Mouse (Mus musculus) left cerebral cortex, postnatal 10 days (tissue): Measurements from ENCODE around the gene Gm6268. TPM values are rescaled to one million over a fixed set of nuclear protein-coding genes. Genes with fewer than 3 reads are reported as not detected.
A peak's percentile ranks its signal among the peaks of the same experiment; 100 is the strongest.

Experiments used
- DNase-seq, 2 experiments: peaks; one replicate each; pipeline ENCODE4 v3.0.0; 2021 to 2022; ENCODE audit warnings: low spot score in 2 of 2, mixed read lengths in 1 of 2; ENCODE audit errors: extremely low spot score in 1 of 2
- intact Hi-C: fragments of 180-260 bp; cut with DNase I; formaldehyde crosslinking; loops from one replicate; pipeline ENCODE4 v1.15.1; 2025
- microRNA-seq: library from miRNA; unstranded; fragments of <30 nt; microRNA quantifications from one replicate; pipeline ENCODE4 v1.2.0, GENCODE M21; 2022
- total RNA-seq, 2 experiments: library from RNA; stranded (reverse); gene quantifications; 2 replicates each; pipeline ENCODE4 v1.2.3; 2021

The Gm6268 gene
- total RNA-seq: not detected

- no peak for DNase-seq
- intact Hi-C loops: no loop called here
Measured at GRCm38 (mm10) chrX:36400980-36401379, at the start of gene Gm6268. Gm6268 (plus strand) TSS chrX:36401280.

DNA sequence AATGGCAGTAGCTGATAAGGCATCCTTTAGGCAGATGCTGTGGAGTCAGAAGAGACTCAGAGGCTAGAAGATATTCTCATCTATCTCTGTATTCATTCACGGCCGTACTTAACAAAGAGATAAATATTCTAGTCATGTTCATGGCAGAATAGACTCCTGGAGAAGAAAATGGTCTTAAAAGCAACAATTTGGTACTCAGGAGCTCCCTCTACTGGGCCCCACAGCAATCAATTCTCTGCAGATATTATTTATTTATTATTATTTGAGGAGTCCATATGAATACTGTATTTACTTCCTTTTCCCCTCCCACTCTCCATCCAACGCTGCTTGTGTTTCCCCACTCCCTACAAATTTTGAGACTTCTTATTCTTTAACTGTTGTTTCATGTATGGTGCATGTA is 48.6 kb upstream of the Gm6268 start:
- peak in 1 of 2 experiments; percentile 17 for DNase-seq
- intact Hi-C loops: loop anchor here (5.0 kb wide), 1 partner anchor 125 kb away; no protein-coding TSS in a partner anchor

- intact Hi-C loops: no loop called here
Measured at GRCm38 (mm10) chrX:36385340-36385739, 15.7 kb upstream of the Gm6268 start.

GRCm38 (mm10) chrX:36389971-36390370 is 11.1 kb upstream of the Gm6268 start:
- intact Hi-C loops: loop anchor here (5.0 to 10.0 kb wide), 2 partner anchors 163 to 555 kb away; no protein-coding TSS in a partner anchor
- DNase-seq: peak in 1 of 2 experiments; percentile 34

More at GRCm38 (mm10) chrX:36385340-36385739, 15.7 kb upstream of the Gm6268 start:
- no peak for DNase-seq

- DNase-seq: no peak
- intact Hi-C loops: loop anchor here (5.0 to 10.0 kb wide), 2 partner anchors 163 to 556 kb away; no protein-coding TSS in a partner anchor
Measured at GRCm38 (mm10) chrX:36390503-36390902, 10.6 kb upstream of the Gm6268 start.

GRCm38 (mm10) chrX:36392672-36393071 is 8.4 kb upstream of the Gm6268 start:
- intact Hi-C loops: loop anchor here (5.0 to 10.0 kb wide), 2 partner anchors 165 to 558 kb away; no protein-coding TSS in a partner anchor
- DNase-seq: no peak

GRCm38 (mm10) chrX:36393279-36393678 is 7.8 kb upstream of the Gm6268 start:
- no peak for DNase-seq
- intact Hi-C loops: loop anchor here (5.0 to 10.0 kb wide), 2 partner anchors 166 to 558 kb away; no protein-coding TSS in a partner anchor

DNA sequence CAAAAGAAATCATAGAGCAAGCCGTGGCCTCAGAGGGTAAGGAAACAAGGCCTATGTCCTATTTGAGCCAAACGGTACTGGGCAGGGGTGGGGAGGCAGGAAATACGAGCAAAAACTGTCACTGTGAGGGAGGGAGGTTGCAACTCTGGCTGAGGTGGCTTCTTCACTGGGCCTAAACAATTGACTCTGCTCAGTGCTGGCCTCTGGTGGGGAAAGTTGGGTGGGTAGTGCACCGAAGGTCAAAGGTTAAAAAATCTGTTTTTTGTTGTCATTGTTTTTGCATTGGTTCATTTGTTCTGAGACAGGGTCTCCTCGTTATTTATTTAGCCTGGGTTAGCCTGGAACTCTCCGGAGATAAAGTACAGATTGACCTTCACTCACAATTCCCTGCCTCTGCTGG is 1.2 kb downstream of the Gm6268 start:
- DNase-seq: no peak
- intact Hi-C loops: no loop called here

DNA sequence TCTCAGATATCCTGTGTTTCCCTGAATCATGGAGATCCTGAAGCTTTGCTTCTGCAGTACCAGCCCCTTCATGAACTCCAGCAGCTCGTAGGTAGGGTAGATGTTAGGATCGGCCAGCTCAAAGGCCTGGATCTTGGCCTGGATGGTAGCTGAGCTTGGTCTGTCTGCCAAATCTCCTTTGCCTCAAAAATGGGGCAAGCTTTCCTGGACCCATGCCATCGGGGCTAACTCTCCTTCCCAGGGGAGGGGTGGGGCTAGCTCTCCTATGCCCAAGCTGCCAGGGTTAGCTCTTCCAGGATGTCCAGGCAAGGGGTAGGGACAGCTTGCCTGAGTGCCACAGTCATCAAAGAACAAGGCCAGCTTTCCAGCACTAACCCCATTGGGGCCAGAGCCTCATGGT is 18.1 kb downstream of the Gm6268 start:
- DNase-seq: peak in 1 of 2 experiments; percentile 26
- intact Hi-C loops: no loop called here

GRCm38 (mm10) chrX:36434993-36435392 is 33.9 kb downstream of the Gm6268 start:
- peak; percentile 4 to 17 for DNase-seq
- intact Hi-C loops: no loop called here

DNA sequence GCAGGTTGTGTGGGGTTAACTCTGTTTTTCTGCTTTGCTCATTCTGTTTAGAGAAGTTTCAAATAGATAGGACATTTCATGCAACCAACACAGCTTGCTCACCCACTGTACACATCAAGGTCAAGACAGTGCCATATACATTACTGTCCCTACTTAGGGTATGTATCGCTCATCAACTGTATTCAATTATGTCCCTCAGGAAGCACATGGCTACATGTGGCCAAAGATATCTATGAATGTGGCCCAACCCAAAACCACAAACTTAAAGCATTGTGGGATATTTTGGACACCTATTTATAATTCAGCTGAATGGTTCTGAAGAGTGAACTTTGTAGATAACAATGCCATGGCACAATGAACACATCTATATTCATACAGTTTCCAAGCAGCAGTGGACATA is 36.9 kb downstream of the Gm6268 start:
- no peak for DNase-seq
- intact Hi-C loops: no loop called here

Small RNA genes lying within 50 kb of the gene (microRNA-seq; reads per million reads assigned to microRNA genes)
- not detected for gene Gm44485

Other genes starting within 250 kb of the Gm6268 start
- gene Zcchc12, start 205.4 kb upstream of the Gm6268 start, total RNA-seq: 100 to 1,000 TPM in 1 of 2 experiments, 10 to 100 TPM in 1; 96.7 to 114 TPM
- 1 to 10 TPM; 7.4 to 9.7 TPM for gene Lonrf3, start 72.9 kb upstream of the Gm6268 start, total RNA-seq
- gene Gm14569, start 90.5 kb downstream of the Gm6268 start, total RNA-seq: under 1 TPM; 0.28 to 0.39 TPM
- 100 to 1,000 TPM; 327 to 343 TPM for gene Pgrmc1, start 196.9 kb downstream of the Gm6268 start, total RNA-seq
- 10 to 100 TPM in 1 of 2 experiments, 1 to 10 TPM in 1; 8.1 to 10.2 TPM for gene Akap17b, start 244.1 kb downstream of the Gm6268 start, total RNA-seq